Comparison of ENCODE assay signal across 10 mouse cellular contexts in genomic region chr12:108432578-108432977, GRCm38 (mm10).
DNase-seq lines count a peak whose midpoint lies in the region; ATAC-seq lines count a peak whose summit lies in the region.
"Had no signal": no experiment of that assay in that cellular context is flagged by ENCODE, and none has a peak within 500 bp of the region (broad histone marks: within the 10 kb centered on the region; RNA-seq: fewer than 3 reads in every experiment).

No protein-coding gene starts in this region.

- DNase-seq in lung, postnatal 4 days: no peak
- DNase-seq in cerebellum, adult 9-10 months: peak; percentile 76
- no peak for DNase-seq in gastrocnemius, adult 18-20 months (ENCODE audit: low spot score)
- DNase-seq: heart, postnatal 10 days; kidney, postnatal 25 days had no signal

- peaks cover 59% of the 10 kb centered on the region for H3K4me1 ChIP-seq in lung, embryonic 15.5 days
- H3K4me1 ChIP-seq in forebrain, embryonic 16.5 days (replicated peaks; ENCODE audit: control insufficient read depth, insufficient read depth, low read length): peaks cover 43% of the 10 kb centered on the region
- peaks cover 57% of the 10 kb centered on the region for H3K4me1 ChIP-seq in neural tube, embryonic 15.5 days

- no peaks in the 10 kb centered on the region for H3K36me3 ChIP-seq in lung, embryonic 15.5 days
- H3K36me3 ChIP-seq in forebrain, embryonic 16.5 days (ENCODE audit: control insufficient read depth, insufficient read depth): no peaks in the 10 kb centered on the region
- H3K36me3 ChIP-seq in neural tube, embryonic 15.5 days: no peaks in the 10 kb centered on the region

- H3K4me2 ChIP-seq in lung, embryonic 15.5 days: no peak overlapping the region
- H3K4me2 ChIP-seq in forebrain, embryonic 16.5 days (ENCODE audit: low read length): peak overlapping the region; percentile 29
- H3K4me2 ChIP-seq in neural tube, embryonic 15.5 days: peak overlapping the region; percentile 13; the same call in 1 of the 2 replicates
- H3K4me2 ChIP-seq: liver, embryonic 11.5 days had no signal

- no peaks in the 10 kb centered on the region for H3K9me3 ChIP-seq in lung, embryonic 15.5 days
- H3K9me3 ChIP-seq in forebrain, embryonic 16.5 days (ENCODE audit: control insufficient read depth, low read length): no peaks in the 10 kb centered on the region
- no peaks in the 10 kb centered on the region for H3K9me3 ChIP-seq in neural tube, embryonic 15.5 days (replicated peaks)

- WGBS in lung, embryonic 15.5 days: 64% methylated on average over 5 of the region's 5 CpGs
- WGBS in forebrain, embryonic 16.5 days: 37% methylated on average over 5 of the region's 5 CpGs
- 60% methylated on average over 5 of the region's 5 CpGs for WGBS in neural tube, embryonic 15.5 days

- no peaks in the 10 kb centered on the region for H3K27me3 ChIP-seq in lung, embryonic 15.5 days
- no peaks in the 10 kb centered on the region for H3K27me3 ChIP-seq in forebrain, embryonic 16.5 days (replicated peaks; ENCODE audit: control insufficient read depth, insufficient read depth, low read length)
- H3K27me3 ChIP-seq in neural tube, embryonic 15.5 days (replicated peaks): no peaks in the 10 kb centered on the region

- ATAC-seq in lung, embryonic 15.5 days (ENCODE audit: borderline replicate concordance, extremely low read depth, low FRiP score, low TSS enrichment): no peak
- peak; percentile 15; the same call in 1 of the 2 replicates for ATAC-seq in forebrain, embryonic 16.5 days
- ATAC-seq in neural tube, embryonic 15.5 days (ENCODE audit: low FRiP score): 0 out of 2 replicates have a peak, but pooled peaks have one; percentile 25
- no peak for ATAC-seq in CD4-positive, CD25-positive, alpha-beta regulatory T cell, adult 4 months

- peak overlapping the region; percentile 53 for H3K27ac ChIP-seq in lung, embryonic 15.5 days
- peak overlapping the region; percentile 67 for H3K27ac ChIP-seq in forebrain, embryonic 16.5 days (ENCODE audit: low read length)
- H3K27ac ChIP-seq in neural tube, embryonic 15.5 days (replicated peaks): peak overlapping the region; percentile 38; the same call in 1 of the 2 replicates

- no peak overlapping the region for H3K4me3 ChIP-seq in lung, embryonic 15.5 days
- H3K4me3 ChIP-seq in forebrain, embryonic 16.5 days (replicated peaks; ENCODE audit: low read length): no peak overlapping the region
- no peak overlapping the region for H3K4me3 ChIP-seq in neural tube, embryonic 15.5 days (replicated peaks)

- no peak overlapping the region for H3K9ac ChIP-seq in lung, embryonic 15.5 days
- H3K9ac ChIP-seq in forebrain, embryonic 16.5 days (replicated peaks; ENCODE audit: low read depth, low read length): peak overlapping the region; percentile 20; the same call in 1 of the 2 replicates
- no peak overlapping the region for H3K9ac ChIP-seq in neural tube, embryonic 15.5 days (replicated peaks)

Comparison
In these comparisons a context has a peak if more than half of its experiments do, and no peak if none do; other contexts are left out.
1. ATAC-seq: peak in forebrain, embryonic 16.5 days (single experiment) and neural tube, embryonic 15.5 days (single experiment); none in lung, embryonic 15.5 days (single experiment) and CD4-positive, CD25-positive, alpha-beta regulatory T cell, adult 4 months (single experiment).
2. Peak in every context shown above with its lines, with median percentiles within 50 percentile points of each other: H3K27ac ChIP-seq.